Mouse (Mus musculus): ENCODE data around the gene Gprc5c. TPM values are rescaled to one million over a fixed set of nuclear protein-coding genes. Genes with fewer than 3 reads are reported as not detected.

Gene Gprc5c
- total RNA-seq, 2 experiments from 2014 or later: 3.9 to 5.1 TPM

GRCm38 (mm10) chr11:114867361-114868235 is 16.6 kb downstream of the Gprc5c start:
- DNase-seq (ENCODE audit: low spot score in 2 of 2): no peak

- no peak for DNase-seq (ENCODE audit: low spot score in 2 of 2)
These were observed 17.3 kb downstream of the Gprc5c start for GRCm38 (mm10) chr11:114868280-114868679.

GRCm38 (mm10) chr11:114869787-114870186 is 18.8 kb downstream of the Gprc5c start:
- no peak for DNase-seq (ENCODE audit: low spot score in 2 of 2)

GRCm38 (mm10) chr11:114871540-114871939 is 20.6 kb downstream of the Gprc5c start:
- DNase-seq (ENCODE audit: low spot score in 2 of 2): no peak

- DNase-seq (ENCODE audit: low spot score in 2 of 2): no peak
These were observed 22.3 kb downstream of the Gprc5c start for GRCm38 (mm10) chr11:114873022-114873817.

GRCm38 (mm10) chr11:114874226-114875145 is 23.5 kb downstream of the Gprc5c start:
- no peak for DNase-seq (ENCODE audit: low spot score in 2 of 2)

GRCm38 (mm10) chr11:114875301-114875801 is 24.4 kb downstream of the Gprc5c start:
- DNase-seq (ENCODE audit: low spot score in 2 of 2): no peak

GRCm38 (mm10) chr11:114876176-114876575 is 25.2 kb downstream of the Gprc5c start:
- no peak for DNase-seq (ENCODE audit: low spot score in 2 of 2)

GRCm38 (mm10) chr11:114876621-114877020 is 25.7 kb downstream of the Gprc5c start:
- no peak for DNase-seq (ENCODE audit: low spot score in 2 of 2)

- peak; percentile 62 to 76 for DNase-seq (ENCODE audit: low spot score in 2 of 2)
These were observed 26.2 kb downstream of the Gprc5c start for GRCm38 (mm10) chr11:114877145-114877544.

GRCm38 (mm10) chr11:114879666-114880065 is 28.7 kb downstream of the Gprc5c start:
- DNase-seq (ENCODE audit: low spot score in 2 of 2): no peak

- DNase-seq (ENCODE audit: low spot score in 2 of 2): no peak
These were observed 29.2 kb downstream of the Gprc5c start for GRCm38 (mm10) chr11:114880185-114880584.

GRCm38 (mm10) chr11:114880589-114880988 is 29.6 kb downstream of the Gprc5c start:
- DNase-seq (ENCODE audit: low spot score in 2 of 2): peak; percentile 63 to 66

GRCm38 (mm10) chr11:114883251-114883789 is 32.4 kb downstream of the Gprc5c start:
- DNase-seq (ENCODE audit: low spot score in 2 of 2): no peak

- DNase-seq (ENCODE audit: low spot score in 2 of 2): no peak
These were observed 33.6 kb downstream of the Gprc5c start for GRCm38 (mm10) chr11:114884380-114885100.

GRCm38 (mm10) chr11:114889991-114890518 is 39.1 kb downstream of the Gprc5c start, which contains the start of gene Cd300a:
TSS of gene Cd300a (plus strand) at chr11:114890041.
- no peak for DNase-seq (ENCODE audit: low spot score in 2 of 2)

- no peak for DNase-seq (ENCODE audit: low spot score in 2 of 2)
These were observed 39.6 kb downstream of the Gprc5c start for GRCm38 (mm10) chr11:114890542-114890941.

- no peak for DNase-seq (ENCODE audit: low spot score in 2 of 2)
These were observed 45.1 kb downstream of the Gprc5c start for GRCm38 (mm10) chr11:114896085-114896484.

GRCm38 (mm10) chr11:114898026-114898425 is 47.1 kb downstream of the Gprc5c start:
- DNase-seq (ENCODE audit: low spot score in 2 of 2): no peak
